19 mouse cellular contexts compared by ENCODE assay signal in the genomic region with DNA sequence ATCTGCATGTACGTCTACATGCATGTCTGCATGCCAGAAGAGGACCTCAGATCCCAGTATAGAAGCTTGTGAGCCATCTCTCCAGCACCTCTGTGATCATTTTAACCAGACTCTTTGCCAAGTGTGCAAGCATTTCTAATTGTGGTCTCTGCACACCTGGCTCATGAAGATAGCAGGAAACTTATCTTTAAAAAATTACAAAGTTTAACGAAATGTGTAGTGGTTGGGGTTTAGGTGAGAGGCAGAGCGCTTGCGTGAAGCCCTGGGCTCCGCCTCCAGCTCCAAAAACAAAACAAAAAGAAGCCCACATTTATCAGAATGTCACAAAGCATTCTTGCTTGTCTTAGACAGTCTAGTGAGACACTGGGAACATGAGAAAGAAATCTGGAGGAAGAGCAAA.
"Had no signal": no experiment of that assay in that cellular context is flagged by ENCODE, and none has a peak within 500 bp of the region (broad histone marks: within the 10 kb centered on the region; RNA-seq: fewer than 3 reads in every experiment).

No protein-coding gene starts in this region.

- H3K27ac ChIP-seq: kidney, embryonic 15.5 days; left cerebral cortex, adult 2 months; liver, embryonic 13.5 days; midbrain, embryonic 10.5 days; neural tube, embryonic 12.5 days; neural tube, embryonic 15.5 days; stomach, postnatal 0 days had no signal

- H3K9ac ChIP-seq: kidney, embryonic 15.5 days; liver, embryonic 13.5 days; neural tube, embryonic 12.5 days; neural tube, embryonic 15.5 days had no signal

- H3K4me2 ChIP-seq: kidney, embryonic 15.5 days; liver, embryonic 13.5 days; neural tube, embryonic 12.5 days; neural tube, embryonic 15.5 days had no signal

- H3K27me3 ChIP-seq: kidney, embryonic 15.5 days; liver, embryonic 13.5 days; neural tube, embryonic 12.5 days; neural tube, embryonic 15.5 days had no signal

- H3K9me3 ChIP-seq: kidney, embryonic 15.5 days; liver, embryonic 13.5 days; midbrain, embryonic 10.5 days; neural tube, embryonic 12.5 days; neural tube, embryonic 15.5 days had no signal

- H3K4me3 ChIP-seq: kidney, embryonic 15.5 days; left cerebral cortex, adult 2 months; liver, embryonic 13.5 days; midbrain, embryonic 10.5 days; neural tube, embryonic 12.5 days; neural tube, embryonic 15.5 days had no signal

- DNase-seq: kidney, adult 11 months; kidney, adult 8-10 months; kidney, postnatal 10 days; kidney, postnatal 36 days; layer of hippocampus, postnatal 36 days; liver, embryonic 13.5 days; lung, adult 2 months; lung, postnatal 14 days; lung, postnatal 4 days; midbrain, embryonic 14.5 days; right cerebral cortex, adult 18-20 months; right cerebral cortex, postnatal 14 days; right cerebral cortex, postnatal 4 days had no signal
